Comparison of ENCODE assay signal across 7 mouse cellular contexts in genomic region chr5:137600619-137601364, GRCm38 (mm10). TPM values are rescaled to one million over a fixed set of nuclear protein-coding genes. Genes with fewer than 3 reads are reported as not detected.
DNase-seq lines count a peak whose midpoint lies in the region; ATAC-seq and TF ChIP-seq lines count a peak whose summit lies in the region.

Mospd3 (minus strand) TSS chr5:137601058.

- H3K27me3 ChIP-seq in embryonic facial prominence, embryonic 10.5 days (replicated peaks; ENCODE audit: low read depth, poor library complexity, severe bottlenecking): no peaks in the 10 kb centered on the region
- H3K27me3 ChIP-seq in intestine, postnatal 0 days (replicated peaks; ENCODE audit: control insufficient read depth, insufficient read depth, low read length): no peaks in the 10 kb centered on the region
- H3K27me3 ChIP-seq in midbrain, embryonic 12.5 days: no peaks in the 10 kb centered on the region
- no peaks in the 10 kb centered on the region for H3K27me3 ChIP-seq in small intestine, adult 2 months (ENCODE audit: control insufficient read depth, insufficient read depth, low read length)

- intact Hi-C loops in left cerebral cortex, postnatal 4 days (cut with DNase I): no loop called here

- TF ChIP-seq POLR2A in small intestine, adult 2 months (IDR thresholded peaks at IDR 0.05; ENCODE audit: low read depth, low read length): peak; percentile 84

- H3K4me3 ChIP-seq in embryonic facial prominence, embryonic 10.5 days: peak within 1 kb of the TSS; percentile 78
- peak within 1 kb of the TSS; percentile 73 for H3K4me3 ChIP-seq in intestine, postnatal 0 days (ENCODE audit: low read depth, low read length)
- H3K4me3 ChIP-seq in midbrain, embryonic 12.5 days: peak within 1 kb of the TSS; percentile 76
- H3K4me3 ChIP-seq in small intestine, adult 2 months (ENCODE audit: low read depth, low read length): peak within 1 kb of the TSS; percentile 87

- peaks cover 42% of the 10 kb centered on the region for H3K4me1 ChIP-seq in embryonic facial prominence, embryonic 10.5 days
- 0 out of 2 replicates have a peak, but pooled peaks cover 7% of the 10 kb centered on the region for H3K4me1 ChIP-seq in intestine, postnatal 0 days (replicated peaks; ENCODE audit: control insufficient read depth, insufficient read depth, low read length)
- peaks cover 34% of the 10 kb centered on the region for H3K4me1 ChIP-seq in midbrain, embryonic 12.5 days
- peaks cover 13% of the 10 kb centered on the region for H3K4me1 ChIP-seq in small intestine, adult 2 months (ENCODE audit: control insufficient read depth, insufficient read depth, insufficient read length, low read length)

- WGBS in embryonic facial prominence, embryonic 10.5 days: under 1% methylated on average over 41 of the region's 41 CpGs
- under 1% methylated on average over 41 of the region's 41 CpGs for WGBS in intestine, postnatal 0 days
- WGBS in midbrain, embryonic 12.5 days: under 1% methylated on average over 41 of the region's 41 CpGs
- WGBS in small intestine, adult 2 months: under 1% methylated on average over 41 of the region's 41 CpGs

- TF ChIP-seq CTCF in intestine, postnatal 0 days (IDR thresholded peaks at IDR 0.05; ENCODE audit: low read depth): no peak
- TF ChIP-seq CTCF in small intestine, adult 2 months (IDR thresholded peaks at IDR 0.05; ENCODE audit: extremely low read depth, insufficient read length, insufficient replicate concordance, low read depth, low read length): no peak

- H3K36me3 ChIP-seq in embryonic facial prominence, embryonic 10.5 days (replicated peaks): peaks cover 49% of the 10 kb centered on the region
- H3K36me3 ChIP-seq in intestine, postnatal 0 days (ENCODE audit: control insufficient read depth, insufficient read depth): peaks cover 14% of the 10 kb centered on the region
- peaks cover 11% of the 10 kb centered on the region for H3K36me3 ChIP-seq in midbrain, embryonic 12.5 days
- H3K36me3 ChIP-seq in small intestine, adult 2 months (ENCODE audit: control insufficient read depth, insufficient read depth, low read length): peaks cover 2% of the 10 kb centered on the region; the same call in 1 of the 2 replicates

- peak; percentile 96 for ATAC-seq in intestine, postnatal 0 days
- peak; percentile 96 for ATAC-seq in midbrain, embryonic 12.5 days (ENCODE audit: low FRiP score, low read depth)

- H3K27ac ChIP-seq in embryonic facial prominence, embryonic 10.5 days (replicated peaks): peak within 1 kb of the TSS; percentile 98
- H3K27ac ChIP-seq in intestine, postnatal 0 days (ENCODE audit: low read depth, low read length): peak within 1 kb of the TSS; percentile 91
- peak within 1 kb of the TSS; percentile 76 for H3K27ac ChIP-seq in midbrain, embryonic 12.5 days (replicated peaks)
- H3K27ac ChIP-seq in small intestine, adult 2 months (ENCODE audit: insufficient read depth, low read depth, low read length): peak within 1 kb of the TSS; percentile 99

- H3K4me2 ChIP-seq in intestine, postnatal 0 days (replicated peaks; ENCODE audit: low read depth): peak within 1 kb of the TSS; percentile 99
- H3K4me2 ChIP-seq in midbrain, embryonic 12.5 days (replicated peaks): peak within 1 kb of the TSS; percentile 96

- no peaks in the 10 kb centered on the region for H3K9me3 ChIP-seq in embryonic facial prominence, embryonic 10.5 days
- no peaks in the 10 kb centered on the region for H3K9me3 ChIP-seq in intestine, postnatal 0 days (ENCODE audit: control insufficient read depth)
- no peaks in the 10 kb centered on the region for H3K9me3 ChIP-seq in midbrain, embryonic 12.5 days

- H3K9ac ChIP-seq in intestine, postnatal 0 days (ENCODE audit: low read depth, low read length): peak within 1 kb of the TSS; percentile 79
- peak within 1 kb of the TSS; percentile 86 for H3K9ac ChIP-seq in midbrain, embryonic 12.5 days (replicated peaks)

- DNase-seq in adrenal gland, postnatal 10 days: peak; percentile 98
- DNase-seq in embryonic facial prominence, embryonic 10.5 days (ENCODE audit: low spot score): peak; percentile 95
- DNase-seq in gonadal fat pad, adult 2 months (ENCODE audit: low read depth): peak; percentile 98
- peak; percentile 96 for DNase-seq in left cerebral cortex, postnatal 4 days

RNA-seq across cellular contexts. Expression of gene Mospd3, which starts in this region (rescaled TPM):
- 10 to 100 TPM; 43.3 to 47.4 TPM for total RNA-seq in adrenal gland, postnatal 10 days (2021)
- polyA plus RNA-seq in embryonic facial prominence, embryonic 10.5 days (2016; fragmentation: Nextera tagmentation; extraction: Ambion mirVana): 15.9 and 17.2 TPM in 2 replicates
- polyA plus RNA-seq in gonadal fat pad, adult 2 months (2012; rRNA removed): 55.1 and 72.1 TPM in 2 replicates
- 35.3 and 38.0 TPM in 2 replicates for polyA plus RNA-seq in intestine, postnatal 0 days (2015; fragmentation: Nextera tagmentation; extraction: Ambion mirVana)
- 10 to 100 TPM; 55.0 to 57.1 TPM for total RNA-seq in left cerebral cortex, postnatal 4 days (2021)
- 31.9 and 33.5 TPM in 2 replicates for polyA plus RNA-seq in midbrain, embryonic 12.5 days (2016; fragmentation: Nextera tagmentation; extraction: Ambion mirVana)
- polyA plus RNA-seq in small intestine, adult 2 months (2012; rRNA removed): 89.7 and 164 TPM in 2 replicates

Comparison
In these comparisons a context has a peak if more than half of its experiments do, and no peak if none do; other contexts are left out.
1. Peak in every context shown above with its lines: DNase-seq, ATAC-seq, H3K4me3 ChIP-seq and H3K27ac ChIP-seq.